8 mouse cellular contexts compared by ENCODE assay signal in the genomic region with DNA sequence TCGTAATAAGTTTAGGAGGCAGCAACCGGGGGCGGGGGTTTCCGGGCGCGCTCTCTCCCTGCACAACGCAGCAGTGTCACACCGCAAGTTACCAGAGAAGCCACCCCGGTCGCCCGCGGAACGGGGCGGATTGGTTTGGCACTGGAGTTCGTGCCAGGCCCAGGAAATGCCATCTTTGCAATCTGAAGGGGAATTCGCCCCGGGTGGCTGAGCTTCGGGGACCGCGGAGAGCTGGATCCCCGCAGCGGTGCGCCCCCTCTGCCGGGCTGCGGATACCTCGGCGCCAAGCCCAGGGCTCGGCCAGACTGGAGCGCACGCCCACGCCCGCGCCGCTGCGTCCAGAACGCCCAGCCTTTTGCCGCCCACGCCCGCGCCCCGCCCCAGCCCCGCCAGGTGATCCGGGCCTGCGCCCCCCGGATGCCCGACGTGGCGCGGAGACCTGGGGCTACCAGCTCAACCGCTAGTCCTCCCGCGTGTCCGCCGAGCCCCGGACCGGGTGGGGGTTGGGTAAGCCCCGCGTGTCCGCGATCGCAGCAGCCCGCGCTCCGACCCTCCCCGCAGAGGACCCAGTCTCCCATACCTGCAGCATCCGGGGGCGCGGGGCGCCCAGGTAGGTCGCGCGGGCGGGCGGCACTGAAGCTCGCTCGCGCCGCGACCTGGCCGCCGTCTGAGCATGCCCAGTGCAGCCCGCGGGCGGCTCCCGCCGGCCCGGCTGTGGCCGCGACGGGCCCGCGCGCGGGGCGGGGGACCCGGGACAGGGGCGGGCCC. TPM values are rescaled to one million over a fixed set of nuclear protein-coding genes. Genes with fewer than 3 reads are reported as not detected.
DNase-seq lines count a peak whose midpoint lies in the region; ATAC-seq and TF ChIP-seq lines count a peak whose summit lies in the region.

No protein-coding gene starts in this region.

- ATAC-seq in hindbrain, embryonic 15.5 days (ENCODE audit: low FRiP score, low read depth) = peak; percentile 52
- peak; percentile 13; the same call in 1 of the 2 replicates for ATAC-seq in megakaryocyte, adult 5-6 weeks (ENCODE audit: poor library complexity, severe bottlenecking)

- DNase-seq in R1 (ENCODE audit: low read depth, low spot score) = peak; percentile 65
- peak; percentile 86 for DNase-seq in cerebellum, postnatal 25 days
- peak; percentile 84 for DNase-seq in gastrocnemius, adult 2 months
- peak; percentile 50 to 59 for DNase-seq in left cerebral cortex, adult 8-10 months (ENCODE audit: low spot score in 2 of 2)
- DNase-seq in right cerebral cortex, postnatal 10 days (ENCODE audit: low spot score in 2 of 2) = peak; percentile 63 to 69
- DNase-seq in urinary bladder, postnatal 4 days (ENCODE audit: low spot score in 2 of 2) = peak; percentile 64 to 68

- H3K36me3 ChIP-seq in hindbrain, embryonic 15.5 days = no peaks in the 10 kb centered on the region

- peak overlapping the region; percentile 74 for H3K9ac ChIP-seq in hindbrain, embryonic 15.5 days

- no peaks in the 10 kb centered on the region for H3K9me3 ChIP-seq in hindbrain, embryonic 15.5 days

- intact Hi-C loops in gastrocnemius, adult 2 months (cut with DNase I) = no loop called here

- no peak for TF ChIP-seq CTCF in gastrocnemius, adult 2 months (IDR thresholded peaks at IDR 0.05)

- WGBS in hindbrain, embryonic 15.5 days = under 1% methylated on average over 66 of the region's 97 CpGs

- H3K27me3 ChIP-seq in hindbrain, embryonic 15.5 days = peaks cover 3% of the 10 kb centered on the region; the same call in 1 of the 2 replicates

- peaks cover 37% of the 10 kb centered on the region for H3K4me1 ChIP-seq in hindbrain, embryonic 15.5 days (replicated peaks)

- H3K4me3 ChIP-seq in gastrocnemius, adult 2 months = peak overlapping the region; percentile 90
- peak overlapping the region; percentile 84 for H3K4me3 ChIP-seq in hindbrain, embryonic 15.5 days

- peak overlapping the region; percentile 88 for H3K27ac ChIP-seq in gastrocnemius, adult 2 months
- peak overlapping the region; percentile 51; the same call in 1 of the 2 replicates for H3K27ac ChIP-seq in hindbrain, embryonic 15.5 days (replicated peaks)

- H3K4me2 ChIP-seq in hindbrain, embryonic 15.5 days = peak overlapping the region; percentile 94

RNA-seq across cellular contexts. Expression of a gene that starts 1.8 kb away (rescaled TPM):
- 10 to 100 TPM; 29.8 to 77.3 TPM for total RNA-seq in gastrocnemius, adult 2 months (2021)
- polyA plus RNA-seq in hindbrain, embryonic 15.5 days (2015; fragmentation: Nextera tagmentation; extraction: Ambion mirVana) = 3.7 and 4.0 TPM in 2 replicates
- 10 to 100 TPM; 56.3 to 63.7 (median 60.2) TPM for total RNA-seq in left cerebral cortex, adult 8-10 months (2022)
- 0.13 and 0.57 TPM in 2 replicates for total RNA-seq in megakaryocyte, adult 5-6 weeks (2015)
- 0.59 and 1.6 TPM in 2 replicates for total RNA-seq in megakaryocyte, adult 5-6 weeks (2017)

Comparison
In these comparisons a context has a peak if more than half of its experiments do, and no peak if none do; other contexts are left out.
1. Peak in every context shown above with its lines: DNase-seq, ATAC-seq, H3K4me3 ChIP-seq and H3K27ac ChIP-seq.
2. RNA of a gene that starts 1.8 kb away (total RNA-seq): 29.8 to 77.3 TPM in gastrocnemius, adult 2 months and 56.3 to 63.7 TPM in left cerebral cortex, adult 8-10 months; 0.13 to 1.6 TPM in megakaryocyte, adult 5-6 weeks; every median in the first group is over 10 times any median in the second.